Mouse (Mus musculus) heart, postnatal 36 days (tissue): Measurements from ENCODE around the gene Pdia5. TPM values are rescaled to one million over a fixed set of nuclear protein-coding genes. Genes with fewer than 3 reads are reported as not detected.

Experiments
- DNase-seq, 2 experiments: peaks; one replicate each; pipeline ENCODE4 v3.0.0; 2021 to 2022
- intact Hi-C: fragments of 180-260 bp; cut with DNase I; formaldehyde crosslinking; loops from one replicate; pipeline ENCODE4 v1.15.1; 2025
- total RNA-seq, 2 experiments: library from RNA; stranded (reverse); gene quantifications; 2 replicates each; pipeline ENCODE4 v1.2.3; 2021

Pdia5 gene
- total RNA-seq = 1 to 10 TPM; 4.7 to 4.8 TPM

GRCm38 (mm10) chr16:35490231-35491070 is at the start of gene Pdia5:
Pdia5 (minus strand) TSS chr16:35490873.
- DNase-seq = peak; percentile 85
- intact Hi-C loops = no loop called here

- DNase-seq = no peak
- intact Hi-C loops = loop anchor here (5.0 kb wide), 1 partner anchor 278 kb away; no protein-coding TSS in a partner anchor
Observed at GRCm38 (mm10) chr16:35539041-35539440, 48.4 kb upstream of the Pdia5 start.

GRCm38 (mm10) chr16:35537651-35538050 is 47.0 kb upstream of the Pdia5 start:
- no peak for DNase-seq
- intact Hi-C loops = loop anchor here (5.0 kb wide), 1 partner anchor 280 kb away; no protein-coding TSS in a partner anchor

GRCm38 (mm10) chr16:35534630-35535029 is 44.0 kb upstream of the Pdia5 start:
- intact Hi-C loops = loop anchor here (5.0 kb wide), 1 partner anchor 283 kb away; no protein-coding TSS in a partner anchor

GRCm38 (mm10) chr16:35524200-35524599 is 33.5 kb upstream of the Pdia5 start:
- intact Hi-C loops = no loop called here
- DNase-seq = no peak

More at GRCm38 (mm10) chr16:35534630-35535029, 44.0 kb upstream of the Pdia5 start:
- DNase-seq = no peak

GRCm38 (mm10) chr16:35519245-35519644 is 28.6 kb upstream of the Pdia5 start:
- DNase-seq = no peak
- intact Hi-C loops = no loop called here

GRCm38 (mm10) chr16:35517976-35518951 is 27.6 kb upstream of the Pdia5 start:
- no peak for DNase-seq
- intact Hi-C loops = no loop called here

- intact Hi-C loops = no loop called here
- no peak for DNase-seq
Observed at GRCm38 (mm10) chr16:35515977-35516612, 25.4 kb upstream of the Pdia5 start.

- intact Hi-C loops = no loop called here
- no peak for DNase-seq
Observed at GRCm38 (mm10) chr16:35509331-35510070, 18.8 kb upstream of the Pdia5 start.

GRCm38 (mm10) chr16:35508581-35508980 is 17.9 kb upstream of the Pdia5 start:
- intact Hi-C loops = no loop called here
- no peak for DNase-seq

- intact Hi-C loops = no loop called here
Observed at GRCm38 (mm10) chr16:35505786-35506185, 15.1 kb upstream of the Pdia5 start.

GRCm38 (mm10) chr16:35504266-35504665 is 13.6 kb upstream of the Pdia5 start:
- DNase-seq = no peak
- intact Hi-C loops = no loop called here

More at GRCm38 (mm10) chr16:35505786-35506185, 15.1 kb upstream of the Pdia5 start:
- no peak for DNase-seq

GRCm38 (mm10) chr16:35502456-35502855 is 11.8 kb upstream of the Pdia5 start:
- DNase-seq = no peak
- intact Hi-C loops = no loop called here

GRCm38 (mm10) chr16:35501106-35501760 is 10.6 kb upstream of the Pdia5 start:
- DNase-seq = no peak
- intact Hi-C loops = no loop called here

- DNase-seq = no peak
- intact Hi-C loops = no loop called here
Observed at GRCm38 (mm10) chr16:35500342-35500741, 9.7 kb upstream of the Pdia5 start.

GRCm38 (mm10) chr16:35489793-35490192 is 880 bp downstream of the Pdia5 start:
- intact Hi-C loops = no loop called here
- DNase-seq = no peak

GRCm38 (mm10) chr16:35489066-35489718 is 1.5 kb downstream of the Pdia5 start:
- intact Hi-C loops = no loop called here
- DNase-seq = no peak

- no peak for DNase-seq
- intact Hi-C loops = no loop called here
Observed at GRCm38 (mm10) chr16:35487776-35488175, 2.9 kb downstream of the Pdia5 start.

- intact Hi-C loops = no loop called here
- DNase-seq = no peak
Observed at GRCm38 (mm10) chr16:35487056-35487455, 3.6 kb downstream of the Pdia5 start.
